Mouse (Mus musculus): Measurements from ENCODE around the gene Fam221b. TPM values are rescaled to one million over a fixed set of nuclear protein-coding genes. Genes with fewer than 3 reads are reported as not detected.

Gene Fam221b
- polyA plus RNA-seq, 1 experiment from 2014 or later = 2.6 TPM

Small RNA genes lying within 50 kb of the gene (microRNA-seq; reads per million reads assigned to microRNA genes)
- not detected for gene Gm25262

Other genes with a start within 250 kb of the Fam221b start
- gene Fam166b, start 240.0 kb downstream of the Fam221b start, polyA plus RNA-seq (2015; fragmentation: Nextera tagmentation; extraction: Ambion mirVana) = 0.11 TPM in 1 of 2 replicates, not detected in the other
- 3.8 and 4.0 TPM in 2 replicates for gene Tesk1, start 227.2 kb downstream of the Fam221b start, polyA plus RNA-seq (2015; fragmentation: Nextera tagmentation; extraction: Ambion mirVana)
- 1.9 and 2.6 TPM in 2 replicates for gene Cd72, start 214.5 kb downstream of the Fam221b start, polyA plus RNA-seq (2015; fragmentation: Nextera tagmentation; extraction: Ambion mirVana)
- gene Sit1, start 185.4 kb downstream of the Fam221b start, polyA plus RNA-seq (2015; fragmentation: Nextera tagmentation; extraction: Ambion mirVana) = not detected in 2 replicates
- 70.9 and 77.6 TPM in 2 replicates for gene Ccdc107, start 176.2 kb downstream of the Fam221b start, polyA plus RNA-seq (2015; fragmentation: Nextera tagmentation; extraction: Ambion mirVana)
- gene Arhgef39, start 169.4 kb downstream of the Fam221b start, polyA plus RNA-seq (2015; fragmentation: Nextera tagmentation; extraction: Ambion mirVana) = 32.0 and 40.3 TPM in 2 replicates
- gene Car9, start 162.2 kb downstream of the Fam221b start, polyA plus RNA-seq (2015; fragmentation: Nextera tagmentation; extraction: Ambion mirVana) = 1.8 and 2.0 TPM in 2 replicates
- gene Tpm2, start 145.4 kb downstream of the Fam221b start, polyA plus RNA-seq (2015; fragmentation: Nextera tagmentation; extraction: Ambion mirVana) = 143 and 157 TPM in 2 replicates
- 57.8 and 59.1 TPM in 2 replicates for gene Creb3, start 106.8 kb downstream of the Fam221b start, polyA plus RNA-seq (2015; fragmentation: Nextera tagmentation; extraction: Ambion mirVana)
- 76.9 and 78.1 TPM in 2 replicates for gene Tln1, start 106.5 kb downstream of the Fam221b start, polyA plus RNA-seq (2015; fragmentation: Nextera tagmentation; extraction: Ambion mirVana)
- 20.6 and 21.4 TPM in 2 replicates for gene Rgp1, start 90.4 kb downstream of the Fam221b start, polyA plus RNA-seq (2015; fragmentation: Nextera tagmentation; extraction: Ambion mirVana)
- 20.3 and 22.4 TPM in 2 replicates for gene Gba2, start 90.3 kb downstream of the Fam221b start, polyA plus RNA-seq (2015; fragmentation: Nextera tagmentation; extraction: Ambion mirVana)
- gene Msmp, start 84.7 kb downstream of the Fam221b start, polyA plus RNA-seq (2015; fragmentation: Nextera tagmentation; extraction: Ambion mirVana) = 0.62 and 2.1 TPM in 2 replicates
- 7.2 and 7.7 TPM in 2 replicates for gene Npr2, start 37.2 kb downstream of the Fam221b start, polyA plus RNA-seq (2015; fragmentation: Nextera tagmentation; extraction: Ambion mirVana)
- gene Spag8, start 15.6 kb downstream of the Fam221b start, polyA plus RNA-seq (2015; fragmentation: Nextera tagmentation; extraction: Ambion mirVana) = 0.59 and 0.92 TPM in 2 replicates
- 131 and 166 TPM in 2 replicates for gene Hint2, start 12.7 kb downstream of the Fam221b start, polyA plus RNA-seq (2015; fragmentation: Nextera tagmentation; extraction: Ambion mirVana)
- gene Tmem8b, start 174 bp downstream of the Fam221b start, polyA plus RNA-seq (2015; fragmentation: Nextera tagmentation; extraction: Ambion mirVana) = 4.0 and 4.8 TPM in 2 replicates
- gene Olfr70, start 31.7 kb upstream of the Fam221b start, polyA plus RNA-seq (2015; fragmentation: Nextera tagmentation; extraction: Ambion mirVana) = not detected in 2 replicates
- not detected in 2 replicates for gene Olfr71, start 41.1 kb upstream of the Fam221b start, polyA plus RNA-seq (2015; fragmentation: Nextera tagmentation; extraction: Ambion mirVana)
- gene Hrct1, start 58.0 kb upstream of the Fam221b start, polyA plus RNA-seq (2015; fragmentation: Nextera tagmentation; extraction: Ambion mirVana) = 0.78 and 1.1 TPM in 2 replicates
- 0.21 and 0.43 TPM in 2 replicates for gene Spaar, start 60.9 kb upstream of the Fam221b start, polyA plus RNA-seq (2015; fragmentation: Nextera tagmentation; extraction: Ambion mirVana)
- gene Olfr159, start 101.9 kb upstream of the Fam221b start, polyA plus RNA-seq (2015; fragmentation: Nextera tagmentation; extraction: Ambion mirVana) = not detected in 2 replicates
- gene Olfr156, start 154.8 kb upstream of the Fam221b start, polyA plus RNA-seq (2015; fragmentation: Nextera tagmentation; extraction: Ambion mirVana) = not detected in 2 replicates
- not detected in 2 replicates for gene Olfr157, start 171.1 kb upstream of the Fam221b start, polyA plus RNA-seq (2015; fragmentation: Nextera tagmentation; extraction: Ambion mirVana)
- not detected in 2 replicates for gene Olfr155, start 182.4 kb upstream of the Fam221b start, polyA plus RNA-seq (2015; fragmentation: Nextera tagmentation; extraction: Ambion mirVana)
- gene Reck, start 206.4 kb upstream of the Fam221b start, polyA plus RNA-seq (2015; fragmentation: Nextera tagmentation; extraction: Ambion mirVana) = 9.7 and 13.4 TPM in 2 replicates